Mouse (Mus musculus) stomach, postnatal 0 days (tissue): ENCODE data around the gene Psen2. TPM values are rescaled to one million over a fixed set of nuclear protein-coding genes. Genes with fewer than 3 reads are reported as not detected.

Experiments used
- ATAC-seq: fragments of 200-750 bp; cut with Nextera tagmentation; 2 replicates; pipeline ENCODE4 v1.8.0; 2017; ENCODE audit not compliant: low FRiP score, low TSS enrichment
- DNase-seq: peaks from one replicate; pipeline ENCODE4 v3.0.0-alpha.2; 2016; ENCODE audit warnings: low spot score
- H3K27ac ChIP-seq: fragments of 300-500 bp; sonication (generic); replicated peaks from 2 replicates; pipeline ENCODE4 v1.5.1; 2014; ENCODE audit warnings: mild to moderate bottlenecking, control low read depth
- H3K27me3 ChIP-seq: fragments of 300-500 bp; sonication (generic); 2 replicates; pipeline ENCODE4 v1.6.1; 2014; ENCODE audit warnings: low read length; ENCODE audit not compliant: control insufficient read depth, insufficient read depth
- H3K36me3 ChIP-seq: fragments of 300-500 bp; sonication (generic); 2 replicates; pipeline ENCODE4 v1.6.1; 2014; ENCODE audit warnings: low read length, mixed read lengths; ENCODE audit not compliant: control insufficient read depth, insufficient read depth
- H3K4me1 ChIP-seq: fragments of 300-500 bp; sonication (generic); replicated peaks from 2 replicates; pipeline ENCODE4 v1.6.1; 2014; ENCODE audit warnings: antibody characterized with exemption; ENCODE audit not compliant: control insufficient read depth, insufficient read depth
- H3K4me2 ChIP-seq: fragments of 300-500 bp; sonication (generic); replicated peaks from 2 replicates; pipeline ENCODE4 v1.6.1; 2014; ENCODE audit warnings: low read depth, mild to moderate bottlenecking, control low read depth, moderate library complexity
- H3K4me3 ChIP-seq: fragments of 300-500 bp; sonication (generic); 2 replicates; pipeline ENCODE4 v1.5.1; 2014; ENCODE audit warnings: low read depth, low read length, control low read depth
- H3K9ac ChIP-seq: fragments of 300-500 bp; sonication (generic); 2 replicates; pipeline ENCODE4 v1.6.1; 2014; ENCODE audit warnings: mild to moderate bottlenecking, low read length, control low read depth, mixed read lengths
- H3K9me3 ChIP-seq: fragments of 300-500 bp; sonication (generic); 2 replicates; pipeline ENCODE4 v1.6.1; 2016; ENCODE audit warnings: low read length; ENCODE audit not compliant: control insufficient read depth
- CTCF ChIP-seq: IDR thresholded peaks from 2 replicates; pipeline ENCODE4 v1.5.1; 2016; ENCODE audit warnings: antibody characterized with exemption, low read depth, mild to moderate bottlenecking, moderate library complexity
- EP300 ChIP-seq: optimal IDR thresholded peaks from 2 replicates; pipeline ENCODE3; 2016; ENCODE audit warnings: antibody characterized with exemption
- WGBS: fragments of 180-500 bp; shearing (Covaris S2); extraction: QIAGEN DNeasy Blood & Tissue Kit; methylation state at CpG from one replicate; pipeline ENCODE4 v1.1.7; 2014; 5-methylcytosine and 5-hydroxymethylcytosine counted together
- polyA plus RNA-seq: library from polyadenylated mRNA; unstranded; fragments of >200 nt; fragmentation: Nextera tagmentation; extraction: Ambion mirVana; gene quantifications from 2 replicates; pipeline ENCODE4 v1.2.1, GENCODE M21; 2015

Psen2 gene
- polyA plus RNA-seq, 1 experiment from 2014 or later: 14.3 TPM

- no peak overlapping the region for H3K27ac ChIP-seq
- no peak for TF ChIP-seq EP300
- TF ChIP-seq CTCF: no peak
- no peak overlapping the region; the same call in 1 of the 2 replicates for H3K9ac ChIP-seq
- WGBS: 90% methylated on average over 2 of the region's 2 CpGs
- no peak overlapping the region for H3K4me2 ChIP-seq
- ATAC-seq: no peak
- H3K4me1 ChIP-seq: no peaks in the 10 kb centered on the region
- no peak overlapping the region for H3K4me3 ChIP-seq
- no peak for DNase-seq
- no peaks in the 10 kb centered on the region for H3K27me3 ChIP-seq
- no peaks in the 10 kb centered on the region for H3K9me3 ChIP-seq
- H3K36me3 ChIP-seq: no peaks in the 10 kb centered on the region
Observed at GRCm38 (mm10) chr1:180269033-180269432, 5.8 kb upstream of the Psen2 start.

DNA sequence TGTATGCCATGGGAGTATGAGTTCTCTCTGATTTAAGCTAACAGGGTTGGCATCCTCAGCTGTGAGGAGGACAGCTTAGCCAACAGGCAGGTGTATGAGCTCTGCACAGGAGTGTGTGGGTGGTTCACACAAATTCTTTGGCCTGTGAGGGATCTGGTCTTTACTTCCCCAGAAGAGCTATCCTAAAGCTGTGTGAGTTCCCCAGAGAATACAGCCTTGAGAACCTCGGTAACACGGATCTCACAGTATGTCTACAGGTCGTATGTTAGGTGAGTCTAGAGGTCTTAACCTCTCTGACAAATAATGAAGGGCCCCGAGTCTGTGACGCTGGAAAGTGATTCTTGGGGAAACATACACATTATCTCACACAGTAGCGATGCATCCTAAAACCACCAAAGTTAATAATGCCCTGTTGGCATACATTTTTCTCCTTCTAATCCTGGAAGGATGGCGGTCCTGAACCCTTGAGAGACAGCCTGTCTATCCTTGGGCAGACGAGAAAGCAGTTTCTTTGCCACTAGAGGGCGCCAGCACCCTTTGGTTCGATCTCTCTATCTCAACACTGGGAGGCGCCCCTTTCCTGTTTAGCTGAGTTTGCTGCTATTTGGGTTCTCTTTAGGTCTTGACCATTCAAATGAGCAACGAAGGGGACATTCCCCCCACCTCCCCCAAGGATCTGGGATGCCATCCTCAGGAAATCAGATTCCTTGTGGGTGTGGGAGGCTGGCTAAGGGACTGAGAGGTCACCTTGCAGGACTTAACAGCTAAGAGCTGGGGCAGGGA lies 5.2 kb upstream of the Psen2 start:
- no peak overlapping the region for H3K4me3 ChIP-seq
- H3K9ac ChIP-seq: no peak overlapping the region; the same call in 1 of the 2 replicates
- H3K36me3 ChIP-seq: no peaks in the 10 kb centered on the region
- H3K27me3 ChIP-seq: no peaks in the 10 kb centered on the region
- no peak overlapping the region for H3K27ac ChIP-seq
- ATAC-seq (peak; percentile 88), DNase-seq (peak; percentile 88)
- H3K4me1 ChIP-seq: no peaks in the 10 kb centered on the region
- 15% methylated on average over 12 of the region's 12 CpGs for WGBS
- H3K4me2 ChIP-seq: no peak overlapping the region
- TF ChIP-seq EP300 (no peak), CTCF (peak; percentile 100)
- no peaks in the 10 kb centered on the region for H3K9me3 ChIP-seq

GRCm38 (mm10) chr1:180267151-180267550 lies 3.9 kb upstream of the Psen2 start:
- H3K9ac ChIP-seq: no peak overlapping the region
- no peak overlapping the region for H3K4me3 ChIP-seq
- DNase-seq (no peak), ATAC-seq (no peak)
- no peaks in the 10 kb centered on the region for H3K4me1 ChIP-seq
- H3K27ac ChIP-seq: no peak overlapping the region
- H3K27me3 ChIP-seq: no peaks in the 10 kb centered on the region
- no peak overlapping the region for H3K4me2 ChIP-seq
- TF ChIP-seq CTCF: no peak
- no peak for TF ChIP-seq EP300
- 68% methylated on average over 10 of the region's 10 CpGs for WGBS
- no peaks in the 10 kb centered on the region for H3K9me3 ChIP-seq
- H3K36me3 ChIP-seq: no peaks in the 10 kb centered on the region

DNA sequence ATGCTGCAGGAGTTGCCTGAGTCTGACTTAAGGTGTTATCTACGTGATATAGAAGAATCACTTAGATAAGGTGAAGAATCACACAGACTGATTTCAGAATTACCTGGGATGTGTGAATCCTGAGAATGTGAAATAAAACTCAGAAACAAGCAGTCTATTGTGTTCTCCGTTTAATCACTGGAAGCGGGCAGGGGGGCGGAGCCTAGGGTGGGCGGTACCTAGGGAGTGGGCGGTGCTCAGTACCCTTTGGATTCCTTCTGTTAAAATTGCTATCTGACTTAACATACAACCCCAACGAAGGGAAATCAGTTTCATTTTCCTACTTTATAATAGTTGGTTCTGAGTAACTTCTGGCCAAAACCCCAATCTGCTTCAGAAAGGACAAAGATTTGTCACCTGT lies 2.2 kb upstream of the Psen2 start:
- Histone ChIP-seq H3K27me3 (no peaks in the 10 kb centered on the region), H3K9me3 (no peaks in the 10 kb centered on the region), H3K4me2 (peak overlapping the region; percentile 25; the same call in 1 of the 2 replicates), H3K27ac (no peak overlapping the region), H3K4me1 (no peaks in the 10 kb centered on the region), H3K9ac (no peak overlapping the region), H3K4me3 (no peak overlapping the region), H3K36me3 (no peaks in the 10 kb centered on the region)
- 13% methylated on average over 7 of the region's 7 CpGs for whole genome bisulfite sequencing
- peak; percentile 75 for DNase-seq
- TF ChIP-seq EP300 (no peak), CTCF (no peak)
- ATAC-seq: no peak

DNA sequence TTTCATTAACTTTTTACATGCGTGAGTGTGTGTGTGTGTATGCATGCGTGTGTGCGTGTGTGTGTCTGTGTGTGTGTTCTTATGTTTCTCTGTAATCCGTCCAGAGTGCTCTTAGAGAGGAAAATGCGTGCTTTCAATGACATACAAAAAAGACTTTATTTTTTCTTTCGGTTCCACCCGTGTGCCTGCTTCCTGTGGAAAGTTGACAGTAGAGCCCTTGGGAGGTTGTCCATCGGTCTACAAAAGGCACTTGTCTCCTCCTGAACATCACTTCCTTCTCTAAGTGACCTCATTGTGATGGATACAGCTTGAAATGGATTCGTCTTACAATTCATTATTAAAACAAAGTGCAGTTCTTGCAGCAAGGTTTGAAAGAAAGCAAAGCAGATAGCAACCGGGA lies 1.6 kb upstream of the Psen2 start:
- H3K27ac ChIP-seq: no peak overlapping the region
- no peaks in the 10 kb centered on the region for H3K4me1 ChIP-seq
- H3K4me2 ChIP-seq: peak overlapping the region; percentile 25; the same call in 1 of the 2 replicates
- ATAC-seq (no peak), DNase-seq (no peak)
- no peak overlapping the region for H3K4me3 ChIP-seq
- H3K36me3 ChIP-seq: no peaks in the 10 kb centered on the region
- H3K9me3 ChIP-seq: no peaks in the 10 kb centered on the region
- no peaks in the 10 kb centered on the region for H3K27me3 ChIP-seq
- H3K9ac ChIP-seq: no peak overlapping the region
- 57% methylated on average over 10 of the region's 10 CpGs for WGBS
- no peak for TF ChIP-seq CTCF
- no peak for TF ChIP-seq EP300

DNA sequence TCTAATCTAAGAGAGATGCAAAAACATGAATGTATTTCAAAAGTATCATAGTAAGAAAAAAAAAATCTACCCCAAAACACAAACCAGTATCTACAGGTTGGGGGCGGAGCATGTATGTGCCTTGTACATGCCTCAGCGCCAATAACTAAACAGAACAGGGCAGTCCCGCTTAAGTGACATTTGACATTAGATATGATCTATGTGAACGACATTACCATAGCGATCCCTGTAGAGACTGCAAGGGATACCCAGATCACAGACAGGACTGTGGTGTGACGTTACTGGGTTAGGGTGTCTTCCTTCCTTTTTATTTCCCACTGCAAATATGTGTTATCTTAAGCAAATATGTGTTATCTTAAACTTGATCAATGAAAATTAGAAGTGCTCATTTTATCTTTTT lies 1.2 kb upstream of the Psen2 start:
- H3K27me3 ChIP-seq: no peaks in the 10 kb centered on the region
- H3K9ac ChIP-seq: no peak overlapping the region
- no peaks in the 10 kb centered on the region for H3K36me3 ChIP-seq
- H3K4me1 ChIP-seq: no peaks in the 10 kb centered on the region
- DNase-seq (no peak), ATAC-seq (no peak)
- whole genome bisulfite sequencing: 59% methylated on average over 6 of the region's 6 CpGs
- H3K9me3 ChIP-seq: no peaks in the 10 kb centered on the region
- H3K4me3 ChIP-seq: no peak overlapping the region
- no peak overlapping the region for H3K4me2 ChIP-seq
- no peak overlapping the region for H3K27ac ChIP-seq
- TF ChIP-seq CTCF (no peak), EP300 (no peak)
